Mouse (Mus musculus) C2C12 (cell line): ENCODE results near the gene Kcnj4. TPM values are rescaled to one million over a fixed set of nuclear protein-coding genes. Genes with fewer than 3 reads are reported as not detected.

ENCODE experiments used
- H3K27me3 ChIP-seq: one replicate; pipeline ENCODE4 v1.6.1; 2011; ENCODE audit not compliant: control insufficient read depth, insufficient read depth, insufficient read length
- H3K36me3 ChIP-seq: one replicate; pipeline ENCODE4 v1.6.1; 2011; ENCODE audit not compliant: control insufficient read depth, insufficient read depth
- H3K4me3 ChIP-seq: one replicate; pipeline ENCODE4 v1.5.1; 2011; ENCODE audit warnings: mild to moderate bottlenecking, control low read depth; ENCODE audit not compliant: poor library complexity, insufficient read depth, severe bottlenecking
- H3K79me2 ChIP-seq: one replicate; pipeline ENCODE4 v1.6.1; 2011; ENCODE audit not compliant: control insufficient read depth, insufficient read depth
- H3K79me3 ChIP-seq: one replicate; pipeline ENCODE4 v1.6.1; 2011; ENCODE audit warnings: low read depth, control low read depth
- H3ac ChIP-seq: one replicate; pipeline ENCODE3; 2011; ENCODE audit warnings: low read depth; ENCODE audit not compliant: control insufficient read depth, insufficient read length
- CEBPB ChIP-seq: IDR thresholded peaks from one replicate; pipeline ENCODE4 v1.6.1; 2011; ENCODE audit warnings: low read depth, mild to moderate bottlenecking, control low read depth, moderate library complexity
- CTCF ChIP-seq: IDR thresholded peaks from one replicate; pipeline ENCODE4 v1.5.1; 2011; ENCODE audit not compliant: control insufficient read depth, insufficient read depth, insufficient read length
- FOSL1 ChIP-seq: IDR thresholded peaks from one replicate; pipeline ENCODE4 v1.8.0; 2011; ENCODE audit warnings: mild to moderate bottlenecking, low read length; ENCODE audit not compliant: poor library complexity, insufficient read depth, severe bottlenecking
- MAX ChIP-seq: IDR thresholded peaks from one replicate; pipeline ENCODE4 v1.6.1; 2011; ENCODE audit warnings: mild to moderate bottlenecking, control low read depth
- MYOD1 ChIP-seq: IDR thresholded peaks from one replicate; pipeline ENCODE4 v1.6.1; 2011; ENCODE audit warnings: low read depth; ENCODE audit not compliant: control insufficient read depth, insufficient read length
- MYOG ChIP-seq: IDR thresholded peaks from one replicate; pipeline ENCODE4 v1.6.1; 2011; ENCODE audit not compliant: control insufficient read depth, insufficient read length; ENCODE audit errors: extremely low read depth
- USF1 ChIP-seq: IDR thresholded peaks from one replicate; pipeline ENCODE4 v1.6.1; 2011; ENCODE audit warnings: low read depth, mild to moderate bottlenecking, control low read depth, moderate library complexity
- polyA plus RNA-seq: library from polyadenylated mRNA; unstranded; fragments of >200 nt; fragmentation: generic; extraction: Trizol; gene quantifications from one replicate; pipeline ENCODE4 v1.2.1, GENCODE M21; 2012; ENCODE audit warnings: missing spikeins

Gene Kcnj4
- polyA plus RNA-seq, 1 experiment = 0.14 TPM

- peaks cover 40% of the 10 kb centered on the region for H3K36me3 ChIP-seq
- peaks cover 2% of the 10 kb centered on the region for H3K27me3 ChIP-seq
- peak overlapping the region; percentile 19 for H3ac ChIP-seq
- peaks cover 52% of the 10 kb centered on the region for H3K79me3 ChIP-seq
- H3K4me3 ChIP-seq = peak overlapping the region; percentile 78
- TF ChIP-seq CEBPB (no peak), USF1 (no peak), MAX (no peak), CTCF (no peak), MYOG (no peak), FOSL1 (no peak), MYOD1 (no peak)
- peaks cover 72% of the 10 kb centered on the region for H3K79me2 ChIP-seq
Observed at GRCm38 (mm10) chr15:79440223-79440622, 64.8 kb downstream of the Kcnj4 start.

DNA sequence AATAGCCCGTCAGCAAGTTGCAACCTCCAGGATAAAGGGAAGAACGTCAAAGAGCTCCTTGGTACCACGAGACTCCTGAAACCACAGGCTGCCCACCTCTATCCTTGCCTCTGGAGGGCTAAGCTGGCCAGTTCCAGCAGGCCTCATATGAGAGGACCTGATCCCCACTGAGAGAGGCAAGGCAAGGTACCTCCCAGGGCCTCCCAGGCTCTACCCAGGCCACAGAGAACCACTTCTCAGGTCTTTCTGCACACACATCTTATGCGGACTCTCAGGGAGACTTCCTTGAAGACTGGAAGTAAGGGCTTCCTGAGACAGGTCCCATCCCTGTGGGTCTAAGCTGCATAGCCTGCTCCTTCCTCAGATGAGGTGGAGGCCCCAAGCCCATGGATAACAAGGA is 65.7 kb downstream of the Kcnj4 start:
- Histone ChIP-seq H3K36me3 (peaks cover 47% of the 10 kb centered on the region), H3ac (no peak overlapping the region), H3K79me3 (peaks cover 57% of the 10 kb centered on the region), H3K4me3 (no peak overlapping the region), H3K79me2 (peaks cover 81% of the 10 kb centered on the region), H3K27me3 (no peaks in the 10 kb centered on the region)
- TF ChIP-seq MYOG (no peak), CEBPB (no peak), MAX (no peak), USF1 (no peak), CTCF (no peak), FOSL1 (no peak), MYOD1 (no peak)

DNA sequence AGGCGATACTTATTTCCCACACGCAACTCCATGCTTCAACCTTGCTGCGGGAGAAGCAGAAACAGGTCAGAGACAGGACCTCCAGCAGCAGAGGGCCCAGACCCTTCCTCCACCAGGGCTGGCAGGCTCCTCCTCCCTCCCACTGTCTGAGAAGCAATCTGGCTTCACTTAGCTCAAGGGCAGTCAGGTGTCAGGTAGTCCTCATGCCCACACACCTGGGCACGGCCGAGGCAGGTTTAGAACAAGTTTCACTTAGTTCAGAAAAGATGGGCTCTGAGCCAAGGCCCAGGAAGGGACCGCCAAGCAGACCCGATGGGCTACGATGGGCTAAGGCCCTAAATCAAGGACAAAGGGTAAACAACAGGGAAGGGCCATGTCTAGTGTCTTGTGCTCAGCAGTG is 66.2 kb downstream of the Kcnj4 start:
- Histone ChIP-seq H3K79me3 (peaks cover 63% of the 10 kb centered on the region), H3K27me3 (no peaks in the 10 kb centered on the region), H3ac (no peak overlapping the region), H3K79me2 (peaks cover 86% of the 10 kb centered on the region), H3K4me3 (no peak overlapping the region), H3K36me3 (peaks cover 53% of the 10 kb centered on the region)
- no peak for TF ChIP-seq CEBPB
- TF ChIP-seq CTCF = no peak

DNA sequence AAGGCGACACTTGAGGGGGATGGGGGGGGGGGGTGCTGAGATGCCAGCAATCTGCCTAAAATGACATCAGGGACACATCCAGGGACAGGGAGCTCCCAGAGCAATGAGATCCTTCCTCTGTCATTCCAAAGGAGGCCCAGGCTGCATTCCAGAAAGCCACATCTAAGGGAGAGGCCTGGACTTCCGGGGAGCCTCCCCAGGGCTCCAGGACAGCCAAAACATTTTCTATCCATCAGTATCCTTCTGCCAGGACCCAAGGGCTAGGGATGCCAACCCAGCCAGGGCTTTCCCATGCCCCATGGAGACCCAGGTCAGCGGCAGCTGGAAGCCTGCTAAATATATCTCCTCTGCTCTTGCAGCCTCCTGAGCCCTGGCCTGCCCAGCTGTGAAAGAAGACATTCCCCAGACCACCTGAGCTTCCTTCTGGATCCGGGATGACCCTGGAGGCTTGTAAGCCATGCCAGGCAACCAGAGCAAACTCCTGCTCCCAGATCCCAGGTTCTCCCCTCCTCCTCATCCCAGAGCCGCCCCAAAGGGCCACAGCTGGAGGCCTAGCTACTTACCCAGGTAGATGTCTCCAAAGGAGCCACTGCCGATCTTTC is 66.7 kb downstream of the Kcnj4 start:
- Histone ChIP-seq H3K36me3 (peaks cover 58% of the 10 kb centered on the region), H3K79me3 (peaks cover 66% of the 10 kb centered on the region), H3K27me3 (no peaks in the 10 kb centered on the region), H3ac (no peak overlapping the region), H3K79me2 (peaks cover 91% of the 10 kb centered on the region), H3K4me3 (no peak overlapping the region)
- no peak for TF ChIP-seq MYOD1
- TF ChIP-seq USF1 = no peak
- TF ChIP-seq FOSL1 = no peak
- no peak for TF ChIP-seq MYOG
- no peak for TF ChIP-seq CEBPB
- no peak for TF ChIP-seq MAX
- no peak for TF ChIP-seq CTCF

DNA sequence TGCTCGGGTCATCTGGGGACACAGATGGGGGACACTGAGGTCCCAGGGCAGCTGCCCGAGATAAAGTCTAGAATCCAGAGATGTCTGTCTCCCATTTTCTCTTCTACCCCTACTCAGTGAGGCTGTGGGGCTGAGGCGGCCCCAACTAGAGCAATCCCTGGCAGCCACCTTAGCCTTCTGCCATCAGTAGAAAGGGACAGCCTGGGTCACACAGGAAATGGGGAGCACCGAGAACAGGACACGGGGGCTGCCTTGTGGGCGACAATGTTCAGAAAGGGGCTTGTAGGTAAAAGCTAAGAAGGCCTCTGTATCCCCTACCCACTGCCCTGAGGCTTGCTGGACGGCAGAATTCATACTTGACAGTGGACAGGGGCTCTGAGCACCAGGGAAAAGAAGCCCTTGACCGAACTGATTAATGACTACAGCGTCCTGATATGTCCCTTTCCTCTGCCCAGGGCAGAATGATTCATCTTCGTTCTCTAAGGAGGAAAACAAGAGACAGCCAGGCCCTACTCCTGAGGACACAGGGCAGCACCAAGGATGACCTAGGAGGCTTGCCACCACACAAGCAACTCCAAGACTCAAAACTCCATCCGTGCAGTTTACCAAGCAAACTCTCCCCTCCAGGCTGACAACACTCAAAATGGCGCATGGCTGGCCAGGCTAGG is 67.4 kb downstream of the Kcnj4 start:
- Histone ChIP-seq H3K36me3 (peaks cover 64% of the 10 kb centered on the region), H3K79me3 (peaks cover 72% of the 10 kb centered on the region), H3K27me3 (no peaks in the 10 kb centered on the region), H3K4me3 (no peak overlapping the region), H3K79me2 (peaks cover 98% of the 10 kb centered on the region), H3ac (no peak overlapping the region)
- TF ChIP-seq USF1 (no peak), MAX (no peak), MYOD1 (no peak), CTCF (no peak), MYOG (no peak), FOSL1 (no peak), CEBPB (no peak)

DNA sequence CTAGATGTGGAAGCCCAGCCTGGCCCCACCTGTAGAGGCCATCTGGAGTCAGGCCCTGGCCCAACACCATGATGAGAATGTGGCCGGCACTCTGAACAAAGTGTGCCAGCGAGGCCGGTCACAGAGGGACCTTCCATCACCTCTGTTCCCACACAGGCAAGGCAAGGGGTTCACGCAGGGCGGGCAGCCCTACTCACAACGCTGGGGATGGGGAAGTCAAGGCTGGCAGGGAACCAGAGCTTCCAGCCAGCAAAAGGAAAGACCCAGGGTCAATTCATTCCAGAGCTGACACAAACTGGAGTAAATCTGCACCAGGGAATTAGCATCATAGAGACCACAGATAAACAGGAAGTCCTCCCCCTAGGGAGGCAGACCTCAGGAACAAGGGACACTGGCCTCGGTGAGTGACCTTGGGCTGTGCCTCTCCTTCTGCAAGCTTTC is 68.5 kb downstream of the Kcnj4 start:
- no peak overlapping the region for H3ac ChIP-seq
- peaks cover 77% of the 10 kb centered on the region for H3K79me3 ChIP-seq
- H3K36me3 ChIP-seq = peaks cover 76% of the 10 kb centered on the region
- TF ChIP-seq CEBPB (no peak), CTCF (no peak), USF1 (no peak), MYOD1 (no peak), MYOG (no peak)
- H3K79me2 ChIP-seq = peaks cover 100% of the 10 kb centered on the region
- no peaks in the 10 kb centered on the region for H3K27me3 ChIP-seq
- H3K4me3 ChIP-seq = no peak overlapping the region
